Mouse (Mus musculus): ENCODE results near the gene Pnpla2. TPM values are rescaled to one million over a fixed set of nuclear protein-coding genes. Genes with fewer than 3 reads are reported as not detected.

Gene Pnpla2
- polyA plus RNA-seq, 1 experiment from 2014 or later, result 14.6 TPM

DNA sequence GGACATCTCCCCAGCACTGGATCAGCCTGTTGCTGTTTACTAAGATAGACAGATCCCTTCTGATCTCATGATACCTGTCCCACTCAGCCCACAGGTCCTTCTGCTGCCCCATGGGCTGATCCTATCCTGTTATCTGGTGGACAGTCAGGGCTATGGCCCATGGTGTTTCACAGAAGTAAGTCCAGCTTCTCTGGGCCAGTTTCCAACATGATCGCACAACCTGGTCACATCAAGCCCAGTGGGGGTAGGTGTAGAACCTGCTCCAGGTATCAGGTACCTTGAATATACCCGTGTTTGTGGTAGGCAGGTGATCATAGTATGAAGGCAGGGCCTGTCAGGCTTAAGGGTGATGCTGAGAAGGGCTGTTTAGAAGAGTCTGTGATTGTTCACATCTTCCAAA lies 40.4 kb downstream of the Pnpla2 start:
- Histone ChIP-seq H3K4me3 (no peak overlapping the region), H3K9ac (no peak overlapping the region), H3K36me3 (peaks cover 46% of the 10 kb centered on the region), H3K4me2 (replicated peaks) (no peak overlapping the region), H3K27ac (no peak overlapping the region), H3K27me3 (no peaks in the 10 kb centered on the region), H3K9me3 (no peaks in the 10 kb centered on the region), H3K4me1 (no peaks in the 10 kb centered on the region)
- 85% methylated on average over 2 of the region's 2 CpGs for WGBS
- no peak for ATAC-seq (ENCODE audit: insufficient number of reproducible peaks, insufficient read depth, low FRiP score, low TSS enrichment)

GRCm38 (mm10) chr7:141495940-141496339 lies 40.9 kb downstream of the Pnpla2 start:
- Histone ChIP-seq H3K9me3 (no peaks in the 10 kb centered on the region), H3K4me1 (no peaks in the 10 kb centered on the region), H3K4me2 (replicated peaks) (no peak overlapping the region), H3K27me3 (no peaks in the 10 kb centered on the region), H3K36me3 (peaks cover 46% of the 10 kb centered on the region), H3K4me3 (no peak overlapping the region), H3K9ac (no peak overlapping the region), H3K27ac (no peak overlapping the region)
- 90% methylated on average over 4 of the region's 4 CpGs for WGBS
- ATAC-seq (ENCODE audit: insufficient number of reproducible peaks, insufficient read depth, low FRiP score, low TSS enrichment), result no peak

GRCm38 (mm10) chr7:141497600-141497999 lies 42.6 kb downstream of the Pnpla2 start:
- no peaks in the 10 kb centered on the region for H3K4me1 ChIP-seq
- no peak overlapping the region for H3K4me3 ChIP-seq
- WGBS, result 91% methylated on average over 3 of the region's 3 CpGs
- no peaks in the 10 kb centered on the region for H3K27me3 ChIP-seq
- ATAC-seq (ENCODE audit: insufficient number of reproducible peaks, insufficient read depth, low FRiP score, low TSS enrichment), result no peak
- H3K9ac ChIP-seq, result no peak overlapping the region
- no peaks in the 10 kb centered on the region for H3K9me3 ChIP-seq
- no peak overlapping the region for H3K4me2 ChIP-seq (replicated peaks)
- H3K27ac ChIP-seq, result no peak overlapping the region
- H3K36me3 ChIP-seq, result peaks cover 33% of the 10 kb centered on the region

DNA sequence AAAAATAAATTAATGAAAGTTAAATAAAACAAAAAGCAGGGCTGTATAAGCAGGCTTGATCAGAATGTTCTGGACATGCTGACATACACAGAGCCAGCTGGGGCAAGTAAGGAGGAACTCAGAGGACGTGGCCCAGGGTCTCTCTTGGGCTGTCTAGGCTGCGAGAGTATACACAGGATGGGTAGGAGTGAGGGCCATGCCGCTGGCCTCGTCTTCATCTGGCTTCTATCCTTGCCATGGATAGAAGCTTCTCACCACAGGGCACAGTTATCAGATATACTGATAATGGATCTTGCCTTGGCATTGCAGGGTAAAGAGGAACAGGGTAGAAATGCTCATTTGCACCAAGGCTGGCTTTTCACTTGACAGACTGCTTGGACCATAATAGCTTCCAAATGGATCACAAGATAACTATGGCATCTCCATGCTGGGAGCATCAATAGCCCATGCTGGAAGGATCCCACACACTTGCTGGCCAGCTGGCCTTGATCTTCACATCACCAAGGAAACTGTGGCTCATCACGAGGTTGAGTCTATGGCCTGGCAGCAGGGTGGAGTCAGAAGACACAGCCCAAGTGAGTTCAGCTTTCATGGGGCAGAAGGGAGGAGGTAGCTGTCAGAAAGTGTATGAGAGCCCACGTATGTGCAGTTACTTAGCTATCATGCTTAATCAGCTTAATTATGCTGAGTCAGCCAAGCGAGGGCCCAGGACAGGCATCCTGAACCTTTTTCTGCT lies 47.0 kb downstream of the Pnpla2 start:
- Histone ChIP-seq H3K9me3 (no peaks in the 10 kb centered on the region), H3K36me3 (peaks cover 11% of the 10 kb centered on the region; the same call in 1 of the 2 replicates), H3K27ac (no peak overlapping the region), H3K27me3 (no peaks in the 10 kb centered on the region), H3K4me2 (replicated peaks) (no peak overlapping the region), H3K4me1 (no peaks in the 10 kb centered on the region), H3K9ac (no peak overlapping the region), H3K4me3 (no peak overlapping the region)
- 80% methylated on average over 7 of the region's 7 CpGs for WGBS
- ATAC-seq (ENCODE audit: insufficient number of reproducible peaks, insufficient read depth, low FRiP score, low TSS enrichment), result no peak

DNA sequence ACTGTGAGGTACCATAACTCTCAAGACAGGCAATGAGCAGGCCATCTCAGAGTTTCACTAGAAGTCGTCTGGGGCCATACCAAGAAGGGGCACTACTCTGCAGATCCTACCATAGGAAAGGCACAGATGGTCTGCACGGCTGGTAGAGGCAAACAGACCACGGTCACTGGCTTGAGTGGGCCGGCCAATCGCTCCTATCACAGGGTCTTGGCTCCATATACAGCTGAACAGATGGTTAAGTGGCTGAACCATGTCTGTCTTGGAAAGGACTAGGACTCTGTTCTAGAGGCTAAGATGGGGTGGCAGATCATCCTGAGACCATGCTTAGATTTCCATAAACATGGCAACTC lies 47.5 kb downstream of the Pnpla2 start:
- H3K9me3 ChIP-seq, result no peaks in the 10 kb centered on the region

GRCm38 (mm10) chr7:141506278-141506677 lies 51.3 kb downstream of the Pnpla2 start:
- Histone ChIP-seq H3K36me3 (no peaks in the 10 kb centered on the region; the same call in 1 of the 2 replicates), H3K9me3 (no peaks in the 10 kb centered on the region), H3K4me1 (no peaks in the 10 kb centered on the region), H3K9ac (0 out of 2 replicates have a peak overlapping the region, but pooled peaks have one; percentile 12), H3K27ac (no peak overlapping the region), H3K4me2 (replicated peaks) (no peak overlapping the region), H3K27me3 (no peaks in the 10 kb centered on the region), H3K4me3 (no peak overlapping the region)
- ATAC-seq (ENCODE audit: insufficient number of reproducible peaks, insufficient read depth, low FRiP score, low TSS enrichment), result no peak
- 84% methylated on average over 2 of the region's 2 CpGs for WGBS

More for the DNA sequence above, 47.5 kb downstream of the Pnpla2 start:
- Histone ChIP-seq H3K4me2 (replicated peaks) (no peak overlapping the region), H3K27me3 (no peaks in the 10 kb centered on the region), H3K9ac (no peak overlapping the region), H3K27ac (no peak overlapping the region), H3K36me3 (peaks cover 11% of the 10 kb centered on the region; the same call in 1 of the 2 replicates), H3K4me3 (no peak overlapping the region), H3K4me1 (no peaks in the 10 kb centered on the region)
- WGBS, result 91% methylated on average over 5 of the region's 5 CpGs
- no peak for ATAC-seq (ENCODE audit: insufficient number of reproducible peaks, insufficient read depth, low FRiP score, low TSS enrichment)

DNA sequence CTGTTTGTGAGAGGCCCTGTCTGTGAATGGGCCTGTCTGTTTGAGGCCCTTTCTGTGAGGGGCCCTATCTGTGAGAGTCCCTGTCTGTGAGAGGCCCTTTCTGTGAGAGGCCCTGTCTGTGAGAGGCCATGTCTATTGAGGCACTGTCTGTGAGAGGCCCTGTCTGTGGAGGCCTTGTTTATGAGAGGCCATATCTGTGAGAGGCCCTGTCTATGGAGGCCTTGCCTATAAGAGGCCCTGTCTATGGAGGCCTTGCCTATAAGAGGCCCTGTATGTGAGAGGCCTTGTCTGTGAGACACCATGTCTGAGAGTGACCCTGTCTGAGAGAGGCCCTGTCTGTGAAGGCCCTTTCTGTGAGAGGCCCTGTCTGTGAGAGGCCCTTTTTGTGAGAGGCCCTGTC lies 53.2 kb downstream of the Pnpla2 start:
- ATAC-seq (ENCODE audit: insufficient number of reproducible peaks, insufficient read depth, low FRiP score, low TSS enrichment), result 0 out of 2 replicates have a peak, but pooled peaks have one; percentile 47
- Histone ChIP-seq H3K36me3 (no peaks in the 10 kb centered on the region; the same call in 1 of the 2 replicates), H3K27me3 (no peaks in the 10 kb centered on the region), H3K4me1 (no peaks in the 10 kb centered on the region), H3K9me3 (no peaks in the 10 kb centered on the region), H3K9ac (no peak overlapping the region), H3K4me3 (no peak overlapping the region), H3K4me2 (replicated peaks) (no peak overlapping the region), H3K27ac (no peak overlapping the region)

DNA sequence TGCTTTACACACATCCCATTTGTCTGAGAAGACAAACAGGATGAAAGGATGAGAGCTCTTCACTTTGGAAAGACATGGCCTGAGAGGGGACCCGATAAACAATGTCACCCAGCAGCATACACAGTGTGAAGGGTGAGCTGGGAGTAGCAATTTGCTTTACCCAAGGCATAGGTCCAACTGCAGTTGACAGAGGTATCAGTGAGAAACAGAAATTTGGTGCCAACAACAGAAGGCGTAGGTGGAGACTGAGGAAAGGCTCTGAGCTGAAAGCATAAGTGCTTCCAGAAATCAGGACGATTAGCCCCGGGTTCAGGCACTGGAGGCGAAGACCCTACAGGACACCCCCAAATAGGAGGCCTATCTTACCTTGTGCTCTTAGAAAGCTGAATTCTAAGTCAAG lies 55.2 kb downstream of the Pnpla2 start:
- ATAC-seq (ENCODE audit: insufficient number of reproducible peaks, insufficient read depth, low FRiP score, low TSS enrichment), result no peak
- Histone ChIP-seq H3K4me1 (no peaks in the 10 kb centered on the region), H3K27me3 (no peaks in the 10 kb centered on the region), H3K9ac (no peak overlapping the region), H3K4me2 (replicated peaks) (no peak overlapping the region), H3K9me3 (no peaks in the 10 kb centered on the region), H3K36me3 (peaks cover 5% of the 10 kb centered on the region; the same call in 1 of the 2 replicates), H3K27ac (no peak overlapping the region), H3K4me3 (no peak overlapping the region)
- WGBS, result 93% methylated on average over 5 of the region's 5 CpGs

Other genes with a start within 250 kb of the Pnpla2 start
- 3.9 TPM in 2 replicates for gene Lmntd2, start 241.1 kb upstream of the Pnpla2 start, polyA plus RNA-seq (2016; fragmentation: Nextera tagmentation; extraction: Ambion mirVana)
- 38.6 and 42.3 TPM in 2 replicates for gene Rassf7, start 239.3 kb upstream of the Pnpla2 start, polyA plus RNA-seq (2016; fragmentation: Nextera tagmentation; extraction: Ambion mirVana)
- 87.1 and 99.9 TPM in 2 replicates for gene Phrf1, start 226.4 kb upstream of the Pnpla2 start, polyA plus RNA-seq (2016; fragmentation: Nextera tagmentation; extraction: Ambion mirVana)
- 0.99 and 1.1 TPM in 2 replicates for gene Irf7, start 188.7 kb upstream of the Pnpla2 start, polyA plus RNA-seq (2016; fragmentation: Nextera tagmentation; extraction: Ambion mirVana)
- gene Cdhr5, start 178.4 kb upstream of the Pnpla2 start, polyA plus RNA-seq (2016; fragmentation: Nextera tagmentation; extraction: Ambion mirVana), result not detected in 2 replicates
- gene Sct, start 176.1 kb upstream of the Pnpla2 start, polyA plus RNA-seq (2016; fragmentation: Nextera tagmentation; extraction: Ambion mirVana), result 4.0 and 5.0 TPM in 2 replicates
- gene Drd4, start 163.2 kb upstream of the Pnpla2 start, polyA plus RNA-seq (2016; fragmentation: Nextera tagmentation; extraction: Ambion mirVana), result 1.7 and 2.3 TPM in 2 replicates
- 75.4 and 83.4 TPM in 2 replicates for gene Deaf1, start 127.5 kb upstream of the Pnpla2 start, polyA plus RNA-seq (2016; fragmentation: Nextera tagmentation; extraction: Ambion mirVana)
- 54.3 and 56.7 TPM in 2 replicates for gene Tmem80, start 127.5 kb upstream of the Pnpla2 start, polyA plus RNA-seq (2016; fragmentation: Nextera tagmentation; extraction: Ambion mirVana)
- 5.6 and 5.7 TPM in 2 replicates for gene Eps8l2, start 116.3 kb upstream of the Pnpla2 start, polyA plus RNA-seq (2016; fragmentation: Nextera tagmentation; extraction: Ambion mirVana)
- 303 and 306 TPM in 2 replicates for gene Taldo1, start 63.0 kb upstream of the Pnpla2 start, polyA plus RNA-seq (2016; fragmentation: Nextera tagmentation; extraction: Ambion mirVana)
- 62.2 and 68.5 TPM in 2 replicates for gene Gatd1, start 41.1 kb upstream of the Pnpla2 start, polyA plus RNA-seq (2016; fragmentation: Nextera tagmentation; extraction: Ambion mirVana)
- gene Cend1, start 25.7 kb upstream of the Pnpla2 start, polyA plus RNA-seq (2016; fragmentation: Nextera tagmentation; extraction: Ambion mirVana), result 7.4 and 10.4 TPM in 2 replicates
- gene Slc25a22, start 17.3 kb upstream of the Pnpla2 start, polyA plus RNA-seq (2016; fragmentation: Nextera tagmentation; extraction: Ambion mirVana), result 39.2 and 41.9 TPM in 2 replicates
- gene Pidd1, start 11.2 kb upstream of the Pnpla2 start, polyA plus RNA-seq (2016; fragmentation: Nextera tagmentation; extraction: Ambion mirVana), result 14.9 and 15.0 TPM in 2 replicates
- gene Rplp2, start 7.8 kb upstream of the Pnpla2 start, polyA plus RNA-seq (2016; fragmentation: Nextera tagmentation; extraction: Ambion mirVana), result 1,180 and 1,203 TPM in 2 replicates
- 12.8 and 13.3 TPM in 2 replicates for gene Cracr2b, start 5.9 kb downstream of the Pnpla2 start, polyA plus RNA-seq (2016; fragmentation: Nextera tagmentation; extraction: Ambion mirVana)
- gene Cd151, start 12.2 kb downstream of the Pnpla2 start, polyA plus RNA-seq (2016; fragmentation: Nextera tagmentation; extraction: Ambion mirVana), result 17.0 and 19.6 TPM in 2 replicates
- gene Polr2l, start 19.9 kb downstream of the Pnpla2 start, polyA plus RNA-seq (2016; fragmentation: Nextera tagmentation; extraction: Ambion mirVana), result 66.2 and 68.9 TPM in 2 replicates
- gene Tspan4, start 20.0 kb downstream of the Pnpla2 start, polyA plus RNA-seq (2016; fragmentation: Nextera tagmentation; extraction: Ambion mirVana), result 36.8 and 43.3 TPM in 2 replicates
- 32.5 and 34.7 TPM in 2 replicates for gene Chid1, start 84.7 kb downstream of the Pnpla2 start, polyA plus RNA-seq (2016; fragmentation: Nextera tagmentation; extraction: Ambion mirVana)
- 99.2 and 102 TPM in 2 replicates for gene Ap2a2, start 107.0 kb downstream of the Pnpla2 start, polyA plus RNA-seq (2016; fragmentation: Nextera tagmentation; extraction: Ambion mirVana)
- 0.19 and 0.23 TPM in 2 replicates for gene Muc6, start 200.1 kb downstream of the Pnpla2 start, polyA plus RNA-seq (2016; fragmentation: Nextera tagmentation; extraction: Ambion mirVana)
- 0.13 and 0.48 TPM in 2 replicates for gene Muc2, start 235.1 kb downstream of the Pnpla2 start, polyA plus RNA-seq (2016; fragmentation: Nextera tagmentation; extraction: Ambion mirVana)